Mouse (Mus musculus): ENCODE data around the gene Dis3l. TPM values are rescaled to one million over a fixed set of nuclear protein-coding genes. Genes with fewer than 3 reads are reported as not detected.
"Not testable (repeated sequence)": the region's sequence is repeated elsewhere in the genome, so short reads cannot be mapped to it uniquely, and the experiment has no call there.

Dis3l gene
- polyA plus RNA-seq, 1 experiment, result 7.2 TPM

GRCm38 (mm10) chr9:64316986-64317385, 24.1 kb downstream of the Dis3l start:
- H3K27me3 ChIP-seq (ENCODE audit: control insufficient read depth, insufficient read depth, low read length), result no peaks in the 10 kb centered on the region
- WGBS, result 97% methylated on average over 5 of the region's 5 CpGs
- H3K36me3 ChIP-seq (ENCODE audit: control insufficient read depth, insufficient read depth, low read length), result peaks cover 38% of the 10 kb centered on the region
- H3K27ac ChIP-seq (ENCODE audit: insufficient read depth, low read depth, low read length), result no peak overlapping the region
- H3K4me1 ChIP-seq (ENCODE audit: control insufficient read depth, insufficient read depth, insufficient read length, low read length), result no peaks in the 10 kb centered on the region
- no peak overlapping the region for H3K4me3 ChIP-seq (ENCODE audit: low read depth, low read length)
- TF ChIP-seq CTCF (IDR thresholded peaks at IDR 0.05; ENCODE audit: extremely low read depth, insufficient read length, insufficient replicate concordance, low read depth, low read length) (no peak), POLR2A (IDR thresholded peaks at IDR 0.05; ENCODE audit: low read depth, low read length) (no peak)

DNA sequence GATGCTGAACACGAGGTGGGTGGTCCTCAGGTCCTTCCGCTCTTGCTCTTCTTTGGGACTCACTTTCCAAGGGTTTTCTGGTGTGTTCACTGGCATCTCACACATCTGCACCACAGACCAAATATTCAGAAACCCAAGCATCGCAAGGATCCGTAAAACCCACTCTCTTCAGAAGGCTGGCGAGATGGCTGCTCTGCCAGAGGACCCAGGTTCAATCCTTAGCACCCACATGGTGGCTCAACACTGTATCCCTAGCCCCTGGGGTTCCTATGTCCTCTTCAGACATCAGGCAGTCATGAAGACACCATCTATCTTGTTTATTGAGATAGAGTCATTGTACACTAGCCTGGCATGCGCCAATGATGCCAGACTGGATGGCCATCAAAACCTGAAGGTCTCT, 26.4 kb downstream of the Dis3l start:
- Histone ChIP-seq H3K4me1 (ENCODE audit: control insufficient read depth, insufficient read depth, insufficient read length, low read length) (no peaks in the 10 kb centered on the region), H3K27me3 (ENCODE audit: control insufficient read depth, insufficient read depth, low read length) (no peaks in the 10 kb centered on the region), H3K4me3 (ENCODE audit: low read depth, low read length) (no peak overlapping the region), H3K27ac (ENCODE audit: insufficient read depth, low read depth, low read length) (no peak overlapping the region), H3K36me3 (ENCODE audit: control insufficient read depth, insufficient read depth, low read length) (peaks cover 43% of the 10 kb centered on the region)
- TF ChIP-seq CTCF (IDR thresholded peaks at IDR 0.05; ENCODE audit: extremely low read depth, insufficient read length, insufficient replicate concordance, low read depth, low read length) (no peak), POLR2A (IDR thresholded peaks at IDR 0.05; ENCODE audit: low read depth, low read length) (no peak)
- 93% methylated on average over 6 of the region's 6 CpGs for WGBS

- Histone ChIP-seq H3K4me1 (ENCODE audit: control insufficient read depth, insufficient read depth, insufficient read length, low read length) (no peaks in the 10 kb centered on the region), H3K36me3 (ENCODE audit: control insufficient read depth, insufficient read depth, low read length) (peaks cover 41% of the 10 kb centered on the region), H3K27ac (ENCODE audit: insufficient read depth, low read depth, low read length) (no peak overlapping the region), H3K4me3 (ENCODE audit: low read depth, low read length) (no peak overlapping the region), H3K27me3 (ENCODE audit: control insufficient read depth, insufficient read depth, low read length) (no peaks in the 10 kb centered on the region)
- 70% methylated on average over 1 of the region's 1 CpGs for whole genome bisulfite sequencing
- TF ChIP-seq CTCF (IDR thresholded peaks at IDR 0.05; ENCODE audit: extremely low read depth, insufficient read length, insufficient replicate concordance, low read depth, low read length), result no peak
- no peak for TF ChIP-seq POLR2A (IDR thresholded peaks at IDR 0.05; ENCODE audit: low read depth, low read length)
These were observed 29.0 kb downstream of the Dis3l start for GRCm38 (mm10) chr9:64312128-64312527.

GRCm38 (mm10) chr9:64310996-64311785, 29.9 kb downstream of the Dis3l start:
- no peak overlapping the region for H3K4me3 ChIP-seq (ENCODE audit: low read depth, low read length)
- no peak overlapping the region for H3K27ac ChIP-seq (ENCODE audit: insufficient read depth, low read depth, low read length)
- H3K27me3 ChIP-seq (ENCODE audit: control insufficient read depth, insufficient read depth, low read length), result no peaks in the 10 kb centered on the region
- no peaks in the 10 kb centered on the region for H3K4me1 ChIP-seq (ENCODE audit: control insufficient read depth, insufficient read depth, insufficient read length, low read length)
- WGBS, result 82% methylated on average over 16 of the region's 16 CpGs
- TF ChIP-seq CTCF (IDR thresholded peaks at IDR 0.05; ENCODE audit: extremely low read depth, insufficient read length, insufficient replicate concordance, low read depth, low read length) (no peak), POLR2A (IDR thresholded peaks at IDR 0.05; ENCODE audit: low read depth, low read length) (no peak)
- peaks cover 39% of the 10 kb centered on the region for H3K36me3 ChIP-seq (ENCODE audit: control insufficient read depth, insufficient read depth, low read length)

DNA sequence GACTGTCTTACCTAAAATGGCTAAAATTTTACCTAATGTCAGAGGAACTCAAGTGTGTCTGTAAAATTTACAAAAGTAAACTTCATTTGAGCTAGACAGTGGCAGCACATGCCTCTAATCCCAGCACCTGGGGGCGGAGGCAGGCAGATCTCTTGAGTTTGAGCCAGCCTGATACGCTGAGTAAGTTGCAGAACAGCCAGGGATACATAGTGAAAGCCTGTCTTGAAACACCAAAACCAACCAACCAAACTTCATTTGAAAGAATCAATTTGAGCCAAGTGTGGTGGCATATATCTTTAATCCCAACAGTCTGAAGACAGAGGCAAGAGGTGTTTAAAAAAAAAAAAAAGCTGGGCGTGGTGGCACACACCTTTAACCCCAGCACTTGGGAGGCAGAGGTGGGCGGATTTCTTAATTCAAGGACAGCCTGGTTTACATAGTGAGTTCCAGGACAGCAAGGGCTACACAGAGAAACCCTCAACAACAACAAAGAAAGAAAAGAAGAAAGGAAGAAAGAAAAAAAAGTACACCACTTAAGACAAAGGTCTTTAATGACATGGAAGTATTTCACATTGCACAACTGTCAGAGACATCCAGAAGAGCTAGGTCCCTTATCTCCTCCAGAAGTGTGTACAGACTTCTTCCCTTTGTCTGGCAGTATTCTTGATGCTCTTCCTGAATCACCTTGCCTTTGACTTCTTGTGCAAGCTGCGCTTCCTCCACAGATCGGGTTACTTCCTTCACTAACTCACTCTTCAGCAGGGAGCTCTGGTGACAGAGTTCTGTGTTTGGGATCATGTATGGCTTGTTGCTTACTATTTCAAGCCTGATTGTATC, 34.4 kb downstream of the Dis3l start:
- WGBS, result 67% methylated on average over 6 of the region's 6 CpGs
- H3K4me3 ChIP-seq (ENCODE audit: low read depth, low read length), result no peak overlapping the region
- H3K27me3 ChIP-seq (ENCODE audit: control insufficient read depth, insufficient read depth, low read length), result no peaks in the 10 kb centered on the region
- H3K27ac ChIP-seq (ENCODE audit: insufficient read depth, low read depth, low read length), result no peak overlapping the region
- no peaks in the 10 kb centered on the region for H3K4me1 ChIP-seq (ENCODE audit: control insufficient read depth, insufficient read depth, insufficient read length, low read length)
- H3K36me3 ChIP-seq (ENCODE audit: control insufficient read depth, insufficient read depth, low read length), result peaks cover 50% of the 10 kb centered on the region
- no peak for TF ChIP-seq POLR2A (IDR thresholded peaks at IDR 0.05; ENCODE audit: low read depth, low read length)
- no peak for TF ChIP-seq CTCF (IDR thresholded peaks at IDR 0.05; ENCODE audit: extremely low read depth, insufficient read length, insufficient replicate concordance, low read depth, low read length)

DNA sequence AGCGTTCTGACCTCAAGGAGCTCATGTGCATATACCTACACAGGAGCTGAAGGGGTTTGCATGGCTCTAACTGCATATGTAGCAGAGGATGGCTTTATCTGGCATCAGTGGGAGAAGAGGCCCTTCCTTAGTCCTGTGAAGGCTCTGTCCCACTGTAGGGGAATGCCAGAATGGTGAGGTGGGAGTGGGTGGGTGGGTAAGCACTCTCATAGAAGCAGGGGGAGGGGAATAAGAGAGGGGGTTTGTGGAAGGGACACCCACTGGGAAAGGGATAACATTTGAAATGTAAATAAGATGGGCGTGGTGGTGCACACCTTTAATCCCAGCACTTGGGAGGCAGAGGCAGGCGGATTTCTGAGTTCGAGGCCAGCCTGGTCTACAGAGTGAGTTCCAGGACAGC, 38.0 kb downstream of the Dis3l start:
- not testable (repeated sequence) for H3K27me3 ChIP-seq (ENCODE audit: control insufficient read depth, insufficient read depth, low read length); H3K4me1 ChIP-seq (ENCODE audit: control insufficient read depth, insufficient read depth, insufficient read length, low read length); H3K27ac ChIP-seq (ENCODE audit: insufficient read depth, low read depth, low read length); H3K4me3 ChIP-seq (ENCODE audit: low read depth, low read length)
- H3K36me3 ChIP-seq (ENCODE audit: control insufficient read depth, insufficient read depth, low read length), result peaks cover 38% of the 10 kb centered on the region
- 90% methylated on average over 4 of the region's 4 CpGs for WGBS

- WGBS, result 22% methylated on average over 5 of the region's 5 CpGs
- no peak for TF ChIP-seq CTCF (IDR thresholded peaks at IDR 0.05; ENCODE audit: extremely low read depth, insufficient read length, insufficient replicate concordance, low read depth, low read length)
- Histone ChIP-seq H3K27ac (ENCODE audit: insufficient read depth, low read depth, low read length) (no peak overlapping the region), H3K36me3 (ENCODE audit: control insufficient read depth, insufficient read depth, low read length) (no peaks in the 10 kb centered on the region), H3K4me3 (ENCODE audit: low read depth, low read length) (no peak overlapping the region), H3K4me1 (ENCODE audit: control insufficient read depth, insufficient read depth, insufficient read length, low read length) (peaks cover 3% of the 10 kb centered on the region; the same call in 1 of the 2 replicates), H3K27me3 (ENCODE audit: control insufficient read depth, insufficient read depth, low read length) (no peaks in the 10 kb centered on the region)
These were observed 58.6 kb downstream of the Dis3l start for GRCm38 (mm10) chr9:64282404-64282987.

Data from small intestine, adult 2 months (tissue).